Mouse (Mus musculus) bone marrow macrophage, adult 2 months (primary cell): ENCODE measurements around the gene Lipt1.

ENCODE experiments used
- CTCF ChIP-seq: IDR thresholded peaks from 2 replicates; pipeline ENCODE4 v1.5.1; 2012; ENCODE audit warnings: low read depth, mild to moderate bottlenecking, low read length, moderate library complexity
- POLR2A ChIP-seq: IDR thresholded peaks from 2 replicates; pipeline ENCODE4 v1.6.1; 2012; ENCODE audit warnings: mild to moderate bottlenecking, low read depth, low read length, borderline replicate concordance

DNA sequence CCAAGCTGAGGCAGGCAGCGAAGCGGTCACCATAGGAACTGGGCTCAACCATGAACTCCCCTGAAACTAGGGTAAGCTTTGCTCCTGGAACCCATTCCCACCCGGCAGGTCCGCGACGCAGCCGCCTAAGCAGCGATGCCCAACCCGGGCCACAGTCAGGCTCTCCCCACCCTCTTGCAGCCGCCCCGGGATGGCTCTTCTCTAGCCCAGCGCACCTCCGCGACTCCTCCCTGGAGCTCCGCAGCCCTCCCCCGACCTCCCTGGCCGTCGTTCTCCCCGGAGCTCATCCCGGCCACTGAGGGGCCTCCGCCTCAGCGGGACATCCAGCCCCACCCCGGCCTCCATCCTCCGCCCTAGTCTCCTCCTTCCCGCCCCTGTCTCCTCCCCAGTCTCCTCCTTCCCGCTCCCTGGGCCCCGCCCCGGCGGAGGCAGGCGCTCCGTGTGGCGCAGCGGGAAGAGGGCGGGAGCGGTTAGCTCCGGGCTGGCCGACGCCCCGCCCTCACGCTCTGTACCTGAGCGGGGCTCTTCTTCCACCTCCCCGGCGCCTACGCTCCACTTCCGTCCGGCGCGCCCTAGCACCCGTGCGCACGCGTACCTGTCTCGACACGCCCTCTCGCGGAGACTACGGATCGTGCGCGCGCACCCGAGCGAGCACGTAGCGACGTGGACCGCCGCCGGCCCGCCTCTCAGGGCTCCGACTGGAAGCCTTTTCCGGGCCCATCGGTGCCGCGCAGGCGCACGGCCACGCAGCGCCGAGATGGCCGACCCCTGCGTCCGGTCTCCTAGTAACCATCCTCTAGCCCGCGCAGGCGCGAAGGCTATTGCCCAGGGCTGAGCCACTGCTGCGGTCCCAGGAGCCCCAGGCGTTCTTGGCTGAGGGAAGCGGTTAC lies 6.8 kb upstream of the Lipt1 start:
- TF ChIP-seq CTCF (no peak), POLR2A (peak; percentile 91; the same call in 1 of the 2 replicates)
